Mouse (Mus musculus) lung, embryonic 14.5 days (tissue): ENCODE data around the gene Atp5g3. TPM values are rescaled to one million over a fixed set of nuclear protein-coding genes. Genes with fewer than 3 reads are reported as not detected.

Experiments
- ATAC-seq: fragments of 200-750 bp; cut with Nextera tagmentation; 2 replicates; pipeline ENCODE4 v1.8.0; 2017; ENCODE audit warnings: mild to moderate bottlenecking, moderate TSS enrichment, moderate library complexity; ENCODE audit not compliant: insufficient read depth
- DNase-seq: peaks from one replicate; pipeline ENCODE4 v3.0.0-alpha.2; 2015
- H3K27ac ChIP-seq: fragments of 300-500 bp; sonication (generic); 2 replicates; pipeline ENCODE4 v1.5.1; 2014; ENCODE audit warnings: low read depth, mild to moderate bottlenecking, moderate library complexity
- H3K27me3 ChIP-seq: fragments of 300-500 bp; sonication (generic); 2 replicates; pipeline ENCODE4 v1.6.1; 2014; ENCODE audit warnings: low read length, control low read depth; ENCODE audit not compliant: insufficient read depth
- H3K36me3 ChIP-seq: fragments of 300-500 bp; sonication (generic); 2 replicates; pipeline ENCODE4 v1.6.1; 2014; ENCODE audit warnings: control low read depth; ENCODE audit not compliant: insufficient read depth
- H3K4me1 ChIP-seq: fragments of 300-500 bp; sonication (generic); 2 replicates; pipeline ENCODE4 v1.6.1; 2014; ENCODE audit warnings: antibody characterized with exemption, control low read depth; ENCODE audit not compliant: insufficient read depth
- H3K4me2 ChIP-seq: fragments of 300-500 bp; sonication (generic); 2 replicates; pipeline ENCODE4 v1.6.1; 2014; ENCODE audit warnings: mild to moderate bottlenecking
- H3K4me3 ChIP-seq: fragments of 300-500 bp; sonication (generic); 2 replicates; pipeline ENCODE4 v1.5.1; 2014; ENCODE audit warnings: low read depth, low read length
- H3K9ac ChIP-seq: fragments of 300-500 bp; sonication (generic); 2 replicates; pipeline ENCODE4 v1.6.1; 2014
- H3K9me3 ChIP-seq: fragments of 300-500 bp; sonication (generic); 2 replicates; pipeline ENCODE4 v1.6.1; 2016; ENCODE audit warnings: low read depth, low read length, control low read depth
- CTCF ChIP-seq: IDR thresholded peaks from 2 replicates; pipeline ENCODE4 v1.5.1; 2016; ENCODE audit warnings: antibody characterized with exemption, low read depth
- WGBS: fragments of 180-500 bp; shearing (Covaris S2); extraction: QIAGEN DNeasy Blood & Tissue Kit; methylation state at CpG from one replicate; pipeline ENCODE4 v1.1.7; 2014; 5-methylcytosine and 5-hydroxymethylcytosine counted together
- polyA plus RNA-seq: library from polyadenylated mRNA; unstranded; fragments of >200 nt; fragmentation: Nextera tagmentation; extraction: Ambion mirVana; gene quantifications from 2 replicates; pipeline ENCODE4 v1.2.1, GENCODE M21; 2014

Gene Atp5g3
- polyA plus RNA-seq, 1 experiment from 2014 or later = 1,137 TPM

DNA sequence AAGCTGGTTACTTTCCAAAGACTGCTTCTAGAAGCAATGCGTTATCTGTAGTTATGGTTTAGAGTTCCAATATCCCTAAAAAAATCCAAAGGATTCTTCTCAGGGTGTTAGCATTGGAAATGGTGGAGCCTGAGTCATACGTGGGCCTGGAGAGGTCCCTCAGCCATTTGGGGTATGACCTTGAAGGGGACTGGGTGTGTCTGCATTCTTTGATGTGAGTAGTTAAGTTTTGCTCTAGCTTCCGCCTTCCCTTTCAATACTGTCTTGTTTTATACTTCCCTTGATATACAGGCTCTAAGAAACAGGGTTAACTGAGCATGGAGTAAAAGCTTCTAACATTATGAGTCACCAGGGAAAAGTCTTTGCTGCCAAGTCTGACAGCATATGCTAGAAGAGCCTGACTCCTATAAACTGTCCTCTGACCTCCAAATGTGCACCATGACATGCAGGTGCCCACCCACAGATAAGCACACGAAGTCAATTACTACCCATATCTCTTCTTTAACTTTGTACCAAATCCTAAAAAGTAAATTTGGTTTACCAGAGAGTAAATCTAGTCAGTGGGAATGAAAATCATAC, 51.0 kb downstream of the Atp5g3 start:
- no peaks in the 10 kb centered on the region for H3K27me3 ChIP-seq
- H3K4me2 ChIP-seq = no peak overlapping the region
- no peaks in the 10 kb centered on the region for H3K9me3 ChIP-seq
- H3K4me1 ChIP-seq = no peaks in the 10 kb centered on the region
- DNase-seq = no peak
- WGBS = 75% methylated on average over 4 of the region's 4 CpGs
- H3K9ac ChIP-seq = no peak overlapping the region
- no peak overlapping the region for H3K4me3 ChIP-seq
- TF ChIP-seq CTCF = no peak
- no peak overlapping the region for H3K27ac ChIP-seq
- H3K36me3 ChIP-seq = 0 out of 2 replicates have a peak, but pooled peaks cover 13% of the 10 kb centered on the region
- no peak for ATAC-seq

Other genes starting within 250 kb of the Atp5g3 start
- 56.4 and 57.6 TPM in 2 replicates for gene Chn1, start 136.0 kb downstream of the Atp5g3 start, polyA plus RNA-seq
- gene Atf2, start 18.7 kb downstream of the Atp5g3 start, polyA plus RNA-seq = 69.7 and 74.1 TPM in 2 replicates